Mouse (Mus musculus) regulatory T cell (primary cell): ENCODE results near the gene Sh3tc1.

ENCODE experiments used
- in situ Hi-C: fragments of 300-600 bp; cut with MboI, MseI; formaldehyde crosslinking; loops from one replicate; pipeline ENCODE4 v1.15.1; 2025; ENCODE audit warnings: high pct_unique_total_duplicates

The Sh3tc1 gene

GRCm38 (mm10) chr5:35722654-35723053, 17.1 kb downstream of the Sh3tc1 start:
- in situ Hi-C loops, result no loop called here

GRCm38 (mm10) chr5:35721933-35722332, 17.9 kb downstream of the Sh3tc1 start:
- in situ Hi-C loops, result no loop called here

- in situ Hi-C loops, result no loop called here
Observed at GRCm38 (mm10) chr5:35719880-35720279, 19.9 kb downstream of the Sh3tc1 start.

- in situ Hi-C loops, result no loop called here
Observed at GRCm38 (mm10) chr5:35719343-35719742, 20.4 kb downstream of the Sh3tc1 start.

- in situ Hi-C loops, result no loop called here
Observed at GRCm38 (mm10) chr5:35718817-35719216, 21.0 kb downstream of the Sh3tc1 start.

GRCm38 (mm10) chr5:35717946-35718345, 21.8 kb downstream of the Sh3tc1 start:
- in situ Hi-C loops, result no loop called here

GRCm38 (mm10) chr5:35717455-35717854, 22.3 kb downstream of the Sh3tc1 start:
- in situ Hi-C loops, result no loop called here

- in situ Hi-C loops, result loop anchor here (5.0 kb wide), 1 partner anchor 122 kb away; no protein-coding TSS in a partner anchor
Observed at GRCm38 (mm10) chr5:35713649-35714354, 26.0 kb downstream of the Sh3tc1 start.

GRCm38 (mm10) chr5:35712517-35712916, 27.3 kb downstream of the Sh3tc1 start:
- in situ Hi-C loops, result loop anchor here (5.0 kb wide), 1 partner anchor 120 kb away; no protein-coding TSS in a partner anchor

- in situ Hi-C loops, result loop anchor here (5.0 kb wide), 1 partner anchor 119 kb away; no protein-coding TSS in a partner anchor
Observed at GRCm38 (mm10) chr5:35710931-35711330, 28.9 kb downstream of the Sh3tc1 start.

- in situ Hi-C loops, result loop anchor here (5.0 kb wide), 1 partner anchor 118 kb away; no protein-coding TSS in a partner anchor
Observed at GRCm38 (mm10) chr5:35710481-35710880, 29.3 kb downstream of the Sh3tc1 start.

GRCm38 (mm10) chr5:35705411-35705810, 34.4 kb downstream of the Sh3tc1 start:
- in situ Hi-C loops, result no loop called here

- in situ Hi-C loops, result no loop called here
Observed at GRCm38 (mm10) chr5:35703814-35704213, 36.0 kb downstream of the Sh3tc1 start.

GRCm38 (mm10) chr5:35703183-35703582, 36.6 kb downstream of the Sh3tc1 start:
- in situ Hi-C loops, result no loop called here

GRCm38 (mm10) chr5:35702582-35703140, 37.1 kb downstream of the Sh3tc1 start:
- in situ Hi-C loops, result no loop called here

- in situ Hi-C loops, result no loop called here
Observed at GRCm38 (mm10) chr5:35701042-35701441, 38.7 kb downstream of the Sh3tc1 start.

- in situ Hi-C loops, result no loop called here
Observed at GRCm38 (mm10) chr5:35695815-35696214, 44.0 kb downstream of the Sh3tc1 start.

- in situ Hi-C loops, result no loop called here
Observed at GRCm38 (mm10) chr5:35693638-35694037, 46.1 kb downstream of the Sh3tc1 start.

GRCm38 (mm10) chr5:35691246-35691645, 48.5 kb downstream of the Sh3tc1 start:
- in situ Hi-C loops, result no loop called here

- in situ Hi-C loops, result no loop called here
Observed at GRCm38 (mm10) chr5:35690485-35691165, 49.2 kb downstream of the Sh3tc1 start.

GRCm38 (mm10) chr5:35689374-35689773, 50.4 kb downstream of the Sh3tc1 start:
- in situ Hi-C loops, result no loop called here

GRCm38 (mm10) chr5:35688851-35689250, 50.9 kb downstream of the Sh3tc1 start:
- in situ Hi-C loops, result no loop called here

- in situ Hi-C loops, result no loop called here
Observed at GRCm38 (mm10) chr5:35687098-35687497, 52.7 kb downstream of the Sh3tc1 start.
